Mouse (Mus musculus) kidney, embryonic 16.5 days (tissue): ENCODE measurements at regions not wholly inside any gene's neighbourhood (a gene's known extent, or its start where the extent isn't known, plus 50 kb on each side); places are given as distances from the start of the nearest gene placed in this dataset.

Source experiments
- ATAC-seq: fragments of 200-750 bp; cut with Nextera tagmentation; 2 replicates; pipeline ENCODE4 v1.8.0; 2017; ENCODE audit warnings: moderate TSS enrichment; ENCODE audit not compliant: low FRiP score, low TSS enrichment
- H3K27ac ChIP-seq: fragments of 300-500 bp; sonication (generic); 2 replicates; pipeline ENCODE4 v1.5.1; 2014; ENCODE audit warnings: low read length
- H3K27me3 ChIP-seq: fragments of 300-500 bp; sonication (generic); 2 replicates; pipeline ENCODE4 v1.6.1; 2014; ENCODE audit warnings: low read length, control low read depth, mixed read lengths; ENCODE audit not compliant: insufficient read depth
- H3K36me3 ChIP-seq: fragments of 300-500 bp; sonication (generic); 2 replicates; pipeline ENCODE4 v1.6.1; 2014; ENCODE audit warnings: low read length, control low read depth, mixed read lengths; ENCODE audit not compliant: insufficient read depth
- H3K4me1 ChIP-seq: fragments of 300-500 bp; sonication (generic); 2 replicates; pipeline ENCODE4 v1.6.1; 2014; ENCODE audit warnings: low read length, control low read depth, mixed read lengths; ENCODE audit not compliant: insufficient read depth
- H3K4me2 ChIP-seq: fragments of 300-500 bp; sonication (generic); replicated peaks from 2 replicates; pipeline ENCODE4 v1.6.1; 2014; ENCODE audit warnings: low read depth, low read length
- H3K4me3 ChIP-seq: fragments of 300-500 bp; sonication (generic); 2 replicates; pipeline ENCODE4 v1.5.1; 2014; ENCODE audit warnings: mild to moderate bottlenecking, low read length
- H3K9ac ChIP-seq: fragments of 300-500 bp; sonication (generic); replicated peaks from 2 replicates; pipeline ENCODE4 v1.6.1; 2014; ENCODE audit warnings: low read length
- H3K9me3 ChIP-seq: fragments of 300-500 bp; sonication (generic); 2 replicates; pipeline ENCODE4 v1.6.1; 2016; ENCODE audit warnings: low read length, control low read depth
- WGBS: fragments of 180-500 bp; shearing (Covaris S2); extraction: QIAGEN DNeasy Blood & Tissue Kit; methylation state at CpG from one replicate; pipeline ENCODE4 v1.1.7; 2014; 5-methylcytosine and 5-hydroxymethylcytosine counted together

DNA sequence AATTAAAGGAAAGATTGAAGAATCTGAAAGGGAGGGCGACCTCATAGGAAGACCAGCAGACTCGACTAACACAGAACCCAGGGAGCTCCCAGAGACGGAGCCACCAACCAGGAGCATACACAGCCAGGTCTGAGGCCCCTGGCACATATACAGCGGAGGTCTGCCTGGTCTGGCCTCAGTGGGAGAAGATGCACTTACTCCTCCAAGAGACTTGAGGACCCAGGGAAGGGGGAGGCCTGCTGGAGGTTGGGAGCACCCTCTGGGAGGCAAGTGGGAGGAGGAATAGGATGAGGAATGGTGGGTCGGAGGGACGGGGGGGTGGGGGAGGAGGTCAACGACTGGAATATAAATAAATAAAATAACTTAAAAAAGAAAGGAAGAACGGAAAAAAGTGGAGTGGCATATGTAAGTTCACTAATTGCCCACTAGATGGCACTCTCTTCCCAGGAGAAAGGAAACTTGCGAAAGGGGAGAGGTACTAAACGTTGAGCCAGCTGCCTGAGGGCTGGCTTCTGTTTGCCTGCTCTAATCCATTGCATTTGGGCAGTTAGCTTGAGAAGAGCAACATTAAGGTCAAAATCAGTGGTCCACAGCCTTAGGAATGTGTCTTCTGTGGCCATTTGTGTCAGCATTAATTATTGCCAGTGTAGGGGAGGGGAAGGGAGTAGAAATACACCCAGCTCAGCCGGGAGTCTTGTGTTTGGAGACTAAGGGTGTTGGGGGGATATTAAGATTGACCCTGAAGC is 55.0 kb upstream of the Fam180a start:
- H3K4me3 ChIP-seq: peak overlapping the region; percentile 34
- peaks cover 9% of the 10 kb centered on the region; the same call in 1 of the 2 replicates for H3K4me1 ChIP-seq
- H3K27ac ChIP-seq: no peak overlapping the region
- H3K4me2 ChIP-seq: peak overlapping the region; percentile 49
- WGBS: 17% methylated on average over 11 of the region's 11 CpGs
- H3K36me3 ChIP-seq: no peaks in the 10 kb centered on the region
- peak overlapping the region; percentile 51 for H3K9ac ChIP-seq
- no peaks in the 10 kb centered on the region for H3K9me3 ChIP-seq
- no peaks in the 10 kb centered on the region for H3K27me3 ChIP-seq
- ATAC-seq: peak; percentile 76

DNA sequence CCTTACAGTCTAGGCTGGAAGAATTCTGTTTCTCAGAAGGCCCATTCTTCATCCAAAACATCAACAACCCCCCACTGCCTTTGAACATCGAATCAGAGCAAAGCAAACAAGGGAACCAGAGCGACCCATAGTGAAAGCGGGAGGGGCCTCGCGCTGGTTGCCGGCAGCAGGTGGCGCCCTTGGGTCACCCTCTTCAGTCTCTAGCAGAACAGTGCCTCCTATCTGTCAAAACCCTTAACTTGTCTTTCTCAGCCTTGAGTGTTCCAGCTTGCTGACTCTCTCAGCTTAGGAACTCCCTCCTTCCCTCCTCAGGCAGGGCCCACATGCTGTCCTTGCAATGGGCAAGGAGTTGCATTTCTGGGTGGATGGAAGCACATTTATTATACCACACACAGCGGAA is 53.9 kb upstream of the Fam180a start:
- Histone ChIP-seq H3K9me3 (no peaks in the 10 kb centered on the region), H3K27me3 (no peaks in the 10 kb centered on the region), H3K36me3 (no peaks in the 10 kb centered on the region), H3K4me2 (peak overlapping the region; percentile 30; the same call in 1 of the 2 replicates), H3K27ac (no peak overlapping the region), H3K4me1 (peaks cover 9% of the 10 kb centered on the region; the same call in 1 of the 2 replicates), H3K4me3 (no peak overlapping the region), H3K9ac (0 out of 2 replicates have a peak overlapping the region, but pooled peaks have one; percentile 7)
- WGBS: 13% methylated on average over 8 of the region's 8 CpGs
- peak; percentile 23; the same call in 1 of the 2 replicates for ATAC-seq

DNA sequence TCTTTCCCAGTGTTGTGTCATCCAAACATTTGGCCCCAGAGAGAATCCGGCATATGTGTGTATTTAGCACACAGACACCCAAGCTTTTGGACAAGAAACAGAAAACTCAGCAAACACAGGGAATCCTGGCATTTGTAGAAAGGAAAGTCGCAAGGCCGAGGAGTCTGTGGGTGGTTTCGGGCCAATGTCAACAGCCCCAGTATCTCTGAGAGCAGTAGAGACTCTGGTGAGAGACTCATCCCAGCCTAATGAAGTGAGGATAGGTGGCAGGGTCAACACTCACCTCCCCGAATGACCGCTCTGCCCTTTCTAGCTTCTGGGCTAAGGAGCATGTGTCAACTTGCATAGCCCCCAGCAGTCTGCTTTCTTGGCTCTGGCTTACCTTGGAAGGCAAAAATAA is 52.9 kb upstream of the Fam180a start:
- Histone ChIP-seq H3K4me3 (no peak overlapping the region), H3K4me1 (peaks cover 9% of the 10 kb centered on the region; the same call in 1 of the 2 replicates), H3K27ac (no peak overlapping the region), H3K9ac (no peak overlapping the region), H3K9me3 (no peaks in the 10 kb centered on the region), H3K4me2 (no peak overlapping the region), H3K27me3 (no peaks in the 10 kb centered on the region), H3K36me3 (no peaks in the 10 kb centered on the region)
- no peak for ATAC-seq
- WGBS: 89% methylated on average over 6 of the region's 6 CpGs

DNA sequence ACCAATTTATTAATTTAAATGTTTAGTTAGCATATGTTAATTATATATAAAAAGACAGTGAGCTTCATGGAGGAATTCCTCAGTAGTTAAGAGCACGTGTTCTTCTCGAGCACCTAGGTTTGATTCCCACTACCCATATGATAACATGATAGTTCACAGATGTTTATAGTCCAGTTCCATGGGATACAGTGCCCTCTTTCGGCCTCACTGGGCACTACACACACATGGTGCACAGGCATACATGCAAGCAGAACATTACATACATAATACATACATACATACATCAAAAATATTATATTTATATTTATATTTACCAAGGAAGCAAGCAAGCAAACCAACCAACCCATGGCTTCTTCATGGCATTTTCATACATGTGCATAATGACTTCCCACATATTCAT is 51.6 kb upstream of the Fam180a start:
- H3K4me3 ChIP-seq: no peak overlapping the region
- 89% methylated on average over 3 of the region's 3 CpGs for WGBS
- no peak overlapping the region for H3K27ac ChIP-seq
- H3K36me3 ChIP-seq: no peaks in the 10 kb centered on the region
- no peak for ATAC-seq
- H3K9ac ChIP-seq: no peak overlapping the region
- no peaks in the 10 kb centered on the region for H3K27me3 ChIP-seq
- peaks cover 9% of the 10 kb centered on the region; the same call in 1 of the 2 replicates for H3K4me1 ChIP-seq
- H3K9me3 ChIP-seq: no peaks in the 10 kb centered on the region
- no peak overlapping the region for H3K4me2 ChIP-seq

DNA sequence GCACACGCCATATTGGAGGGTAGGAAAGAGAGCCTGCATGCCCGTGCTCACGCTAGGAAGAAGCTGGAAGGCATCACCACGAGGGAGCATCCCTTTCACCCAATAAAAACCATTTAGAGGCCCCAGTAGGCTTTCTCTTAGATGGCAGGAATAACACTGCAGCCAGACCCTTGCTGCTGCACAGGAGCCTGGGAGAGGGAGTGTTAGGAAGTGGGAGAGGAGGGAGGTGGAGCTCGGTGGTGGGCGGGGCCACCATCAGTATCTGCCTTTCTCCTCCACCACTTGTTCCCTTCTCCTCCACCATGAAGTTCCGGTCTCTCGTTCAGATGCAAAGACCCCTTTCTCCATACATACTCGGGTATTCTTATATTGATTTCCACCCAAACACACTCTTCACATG is 50.6 kb upstream of the Fam180a start:
- 80% methylated on average over 8 of the region's 9 CpGs for WGBS
- no peaks in the 10 kb centered on the region for H3K36me3 ChIP-seq
- no peak overlapping the region for H3K4me2 ChIP-seq
- H3K4me3 ChIP-seq: no peak overlapping the region
- H3K4me1 ChIP-seq: peaks cover 8% of the 10 kb centered on the region; the same call in 1 of the 2 replicates
- no peak overlapping the region for H3K9ac ChIP-seq
- H3K9me3 ChIP-seq: no peaks in the 10 kb centered on the region
- ATAC-seq: no peak
- H3K27me3 ChIP-seq: no peaks in the 10 kb centered on the region
- no peak overlapping the region for H3K27ac ChIP-seq
